Mouse (Mus musculus) lung, embryonic 16.5 days (tissue): ENCODE data around the gene Gm45337. TPM values are rescaled to one million over a fixed set of nuclear protein-coding genes. Genes with fewer than 3 reads are reported as not detected.
"Not testable (repeated sequence)": the region's sequence is repeated elsewhere in the genome, so short reads cannot be mapped to it uniquely, and the experiment has no call there.

Experiments
- ATAC-seq: fragments of 200-750 bp; cut with Nextera tagmentation; 2 replicates; pipeline ENCODE4 v1.8.0; 2017; ENCODE audit warnings: low read depth, mild to moderate bottlenecking, moderate library complexity
- H3K27ac ChIP-seq: fragments of 300-500 bp; sonication (generic); 2 replicates; pipeline ENCODE4 v1.5.1; 2014; ENCODE audit warnings: mild to moderate bottlenecking, control low read depth, low read length
- H3K27me3 ChIP-seq: fragments of 300-500 bp; sonication (generic); 2 replicates; pipeline ENCODE4 v1.6.1; 2014; ENCODE audit warnings: low read depth, low read length, mixed read lengths; ENCODE audit not compliant: control insufficient read depth, insufficient read depth
- H3K36me3 ChIP-seq: fragments of 300-500 bp; sonication (generic); 2 replicates; pipeline ENCODE4 v1.6.1; 2014; ENCODE audit warnings: low read length; ENCODE audit not compliant: control insufficient read depth, insufficient read depth
- H3K4me1 ChIP-seq: fragments of 300-500 bp; sonication (generic); replicated peaks from 2 replicates; pipeline ENCODE4 v1.6.1; 2014; ENCODE audit warnings: low read length, mixed read lengths; ENCODE audit not compliant: control insufficient read depth, insufficient read depth
- H3K4me2 ChIP-seq: fragments of 300-500 bp; sonication (generic); 2 replicates; pipeline ENCODE4 v1.6.1; 2014; ENCODE audit warnings: low read depth, low read length, control low read depth
- H3K4me3 ChIP-seq: fragments of 300-500 bp; sonication (generic); 2 replicates; pipeline ENCODE4 v1.5.1; 2014; ENCODE audit warnings: mild to moderate bottlenecking, low read length, control low read depth
- H3K9ac ChIP-seq: fragments of 300-500 bp; sonication (generic); 2 replicates; pipeline ENCODE4 v1.6.1; 2014; ENCODE audit warnings: low read length, control low read depth
- H3K9me3 ChIP-seq: fragments of 300-500 bp; sonication (generic); 2 replicates; pipeline ENCODE4 v1.6.1; 2016; ENCODE audit warnings: low read length; ENCODE audit not compliant: control insufficient read depth
- WGBS: fragments of 180-500 bp; shearing (Covaris S2); extraction: QIAGEN DNeasy Blood & Tissue Kit; methylation state at CpG from one replicate; pipeline ENCODE4 v1.1.7; 2014; 5-methylcytosine and 5-hydroxymethylcytosine counted together
- polyA plus RNA-seq: library from polyadenylated mRNA; unstranded; fragments of >200 nt; fragmentation: Nextera tagmentation; extraction: Ambion mirVana; gene quantifications from 2 replicates; pipeline ENCODE4 v1.2.1, GENCODE M21; 2015

Gene Gm45337
- not detected in 2 replicates for polyA plus RNA-seq

DNA sequence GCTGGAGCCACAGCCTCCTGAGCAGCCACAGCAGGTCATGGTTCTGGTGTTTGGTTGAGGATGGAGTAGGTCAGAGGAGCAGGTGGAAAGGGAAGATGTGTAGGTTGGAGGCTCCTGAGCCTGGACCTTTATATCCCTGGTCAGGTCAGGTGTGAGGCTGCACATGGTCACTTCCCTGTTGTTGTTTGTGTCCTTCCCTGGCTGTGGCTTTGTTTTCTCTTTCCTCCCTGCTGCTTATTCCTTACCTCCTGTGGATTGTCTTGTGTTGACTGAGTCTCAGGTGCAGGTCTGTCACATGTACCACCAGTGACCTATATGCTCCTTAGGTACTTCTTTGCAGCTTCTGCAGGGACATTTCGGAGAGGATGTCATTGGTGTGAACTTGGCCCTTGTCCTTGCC is at the start of gene Gm45337:
Gene Gm45337 (minus strand): TSS at position 101 of the 400 bp plus-strand sequence.
- no peaks in the 10 kb centered on the region; the same call in 1 of the 2 replicates for H3K9me3 ChIP-seq
- no peaks in the 10 kb centered on the region for H3K36me3 ChIP-seq
- no peaks in the 10 kb centered on the region for H3K4me1 ChIP-seq
- H3K4me3 ChIP-seq = no peak within 1 kb of the TSS
- WGBS = 77% methylated on average over 1 of the region's 1 CpGs
- no peak within 1 kb of the TSS for H3K4me2 ChIP-seq
- H3K27me3 ChIP-seq = no peaks in the 10 kb centered on the region
- H3K9ac ChIP-seq = no peak within 1 kb of the TSS
- H3K27ac ChIP-seq = no peak within 1 kb of the TSS
- no peak for ATAC-seq

DNA sequence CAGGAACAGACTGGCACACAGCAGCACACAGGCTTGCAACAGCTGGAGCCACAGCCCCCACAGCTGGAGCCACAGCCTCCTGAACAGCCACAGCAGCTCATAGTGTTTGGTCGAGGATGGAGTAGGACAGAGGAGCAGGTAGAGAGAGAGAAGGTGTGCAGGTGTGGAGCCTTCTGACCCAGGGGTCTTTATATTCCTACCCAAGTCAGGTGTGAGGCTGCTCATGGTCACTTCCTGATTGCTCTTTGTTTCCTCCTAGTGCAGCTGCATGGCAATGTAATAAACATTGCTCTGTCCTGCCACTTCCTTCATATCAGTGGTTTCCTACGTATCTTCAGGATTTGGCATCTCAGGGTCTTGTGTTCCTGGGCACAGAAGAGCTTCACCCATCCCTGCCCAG is 45.9 kb upstream of the Gm45337 start, which contains the start of gene Gm10153:
Gene Gm10153 (minus strand): TSS at position 101 of the 400 bp plus-strand sequence.
- no peak for ATAC-seq
- no peaks in the 10 kb centered on the region for H3K36me3 ChIP-seq
- H3K27ac ChIP-seq = no peak within 1 kb of the TSS
- H3K4me1 ChIP-seq = no peaks in the 10 kb centered on the region
- H3K9ac ChIP-seq = no peak within 1 kb of the TSS
- WGBS = 38% methylated on average over 2 of the region's 2 CpGs
- no peaks in the 10 kb centered on the region for H3K27me3 ChIP-seq
- H3K4me3 ChIP-seq = no peak within 1 kb of the TSS
- H3K4me2 ChIP-seq = no peak within 1 kb of the TSS
- H3K9me3 ChIP-seq = no peaks in the 10 kb centered on the region

DNA sequence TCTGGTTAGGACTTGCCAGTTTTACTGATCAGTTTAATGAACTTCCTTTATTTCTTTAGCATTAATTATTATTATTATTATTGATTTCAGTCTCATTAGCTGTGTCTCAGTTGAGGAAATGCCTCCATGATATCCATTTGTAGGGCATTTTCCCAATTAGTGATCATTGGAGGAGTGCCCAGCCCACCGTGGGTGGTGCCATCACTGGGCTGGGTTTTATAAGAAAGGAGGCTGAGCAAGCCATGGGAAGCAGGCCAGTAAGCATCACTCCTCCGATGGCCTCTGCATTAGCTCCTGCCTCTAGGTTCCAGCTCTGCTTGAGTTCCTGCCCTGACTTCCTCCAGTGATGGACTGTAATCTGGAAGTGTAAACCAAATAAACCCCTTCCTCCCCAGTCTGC is 43.7 kb upstream of the Gm45337 start:
- H3K27me3 ChIP-seq = no peaks in the 10 kb centered on the region
- WGBS = 73% methylated on average over 2 of the region's 2 CpGs
- no peak overlapping the region for H3K4me3 ChIP-seq
- H3K4me2 ChIP-seq = no peak overlapping the region
- no peaks in the 10 kb centered on the region for H3K36me3 ChIP-seq
- ATAC-seq = no peak
- no peaks in the 10 kb centered on the region for H3K9me3 ChIP-seq
- H3K27ac ChIP-seq = no peak overlapping the region
- H3K9ac ChIP-seq = no peak overlapping the region
- H3K4me1 ChIP-seq = no peaks in the 10 kb centered on the region

DNA sequence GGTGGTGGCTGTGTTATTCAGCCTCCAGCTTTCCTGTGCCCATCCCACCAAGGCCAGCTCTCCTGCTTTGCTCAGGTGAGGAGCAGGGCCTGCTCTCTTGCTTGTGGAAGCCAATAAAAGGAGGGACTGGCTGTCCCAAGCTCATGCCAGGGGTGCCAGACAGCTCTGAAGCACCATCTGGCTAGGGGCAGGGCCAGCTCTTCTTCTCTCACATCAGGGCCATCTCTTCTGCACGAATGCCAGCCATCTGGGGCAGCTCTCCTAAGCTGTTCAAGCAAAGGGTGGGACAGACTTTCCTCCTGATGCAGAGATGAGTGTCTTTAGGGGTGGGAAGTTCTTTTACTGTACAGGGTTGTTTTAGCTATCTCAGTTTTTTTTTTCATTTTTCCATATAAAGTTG is 36.6 kb upstream of the Gm45337 start:
- no peaks in the 10 kb centered on the region for H3K36me3 ChIP-seq
- no peak overlapping the region for H3K27ac ChIP-seq
- H3K9me3 ChIP-seq = no peaks in the 10 kb centered on the region
- H3K27me3 ChIP-seq = no peaks in the 10 kb centered on the region
- no peak overlapping the region for H3K4me2 ChIP-seq
- no peak overlapping the region for H3K9ac ChIP-seq
- H3K4me3 ChIP-seq = no peak overlapping the region
- 19% methylated on average over 1 of the region's 1 CpGs for WGBS
- no peaks in the 10 kb centered on the region for H3K4me1 ChIP-seq
- no peak for ATAC-seq

DNA sequence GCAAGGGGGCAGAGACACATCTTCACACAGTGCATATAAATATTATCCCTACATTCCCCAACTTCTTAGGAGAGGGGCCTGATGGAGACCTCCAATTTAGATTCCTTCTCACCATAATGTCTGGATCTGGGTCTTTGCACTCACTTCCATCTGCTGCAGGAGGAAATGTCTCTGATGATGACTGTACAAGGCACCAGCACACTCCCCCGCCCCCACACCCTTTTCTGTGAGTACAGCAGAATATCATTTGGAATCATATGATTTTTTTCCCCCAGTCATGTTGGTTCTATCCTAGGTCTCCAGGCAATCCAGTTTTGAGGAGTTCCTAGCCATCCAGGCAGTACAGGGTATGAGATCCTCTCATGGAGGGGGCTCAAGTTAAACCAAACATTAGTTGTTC is 34.3 kb upstream of the Gm45337 start:
- 66% methylated on average over 1 of the region's 1 CpGs for WGBS
- Histone ChIP-seq H3K36me3 (no peaks in the 10 kb centered on the region), H3K4me1 (no peaks in the 10 kb centered on the region), H3K27me3 (no peaks in the 10 kb centered on the region), H3K9me3 (no peaks in the 10 kb centered on the region), H3K9ac (no peak overlapping the region), H3K4me3 (no peak overlapping the region), H3K4me2 (no peak overlapping the region), H3K27ac (no peak overlapping the region)
- no peak for ATAC-seq

DNA sequence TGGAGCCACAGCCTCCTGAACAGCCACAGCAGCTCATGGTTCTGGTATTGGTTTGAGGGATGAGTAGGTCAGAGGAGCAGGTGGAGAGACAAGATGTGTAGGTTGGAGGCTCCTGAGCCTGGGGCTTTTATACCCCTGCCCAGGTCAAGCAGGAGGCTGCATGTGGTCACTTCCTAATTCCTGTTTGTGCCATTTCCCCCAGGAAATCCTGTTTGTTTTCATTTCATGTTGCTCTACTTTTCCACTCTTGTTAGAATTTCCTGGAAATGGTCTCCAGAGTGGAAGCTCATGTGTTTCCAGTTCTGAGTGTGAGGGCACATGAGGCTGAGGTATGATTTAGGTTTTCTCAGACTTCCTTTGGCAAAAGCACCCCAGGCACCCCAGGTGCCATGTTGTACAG is 31.5 kb upstream of the Gm45337 start, which contains the start of gene Krtap5-2:
Gene Krtap5-2 (minus strand): TSS at position 101 of the 400 bp plus-strand sequence.
- not testable (repeated sequence) for H3K9me3 ChIP-seq, H3K4me1 ChIP-seq, H3K27me3 ChIP-seq, H3K9ac ChIP-seq, ATAC-seq, H3K36me3 ChIP-seq, H3K4me3 ChIP-seq, H3K4me2 ChIP-seq, H3K27ac ChIP-seq

DNA sequence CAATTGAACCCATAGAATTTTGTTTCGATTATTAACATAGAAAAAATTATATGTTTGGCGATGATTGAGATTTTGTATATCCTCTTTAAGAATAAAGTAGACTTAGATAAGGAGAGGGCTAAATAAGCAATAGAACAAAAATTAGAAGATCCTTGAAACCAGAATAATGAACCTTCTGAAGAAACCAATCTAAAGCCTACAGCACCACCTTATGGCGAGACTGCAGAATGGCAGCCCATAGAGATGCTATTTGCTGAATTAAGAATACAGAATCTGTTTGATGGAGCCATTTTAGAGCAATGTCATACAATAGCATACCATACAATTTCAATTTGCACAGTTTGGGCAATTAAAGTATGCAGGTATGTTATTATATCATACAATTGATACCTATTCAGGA is 25.4 kb upstream of the Gm45337 start:
- Histone ChIP-seq H3K36me3 (no peaks in the 10 kb centered on the region), H3K4me1 (no peaks in the 10 kb centered on the region), H3K9me3 (no peaks in the 10 kb centered on the region), H3K4me3 (no peak overlapping the region), H3K27me3 (no peaks in the 10 kb centered on the region), H3K4me2 (no peak overlapping the region), H3K9ac (no peak overlapping the region), H3K27ac (no peak overlapping the region)
- 44% methylated on average over 3 of the region's 3 CpGs for WGBS
- ATAC-seq = no peak

DNA sequence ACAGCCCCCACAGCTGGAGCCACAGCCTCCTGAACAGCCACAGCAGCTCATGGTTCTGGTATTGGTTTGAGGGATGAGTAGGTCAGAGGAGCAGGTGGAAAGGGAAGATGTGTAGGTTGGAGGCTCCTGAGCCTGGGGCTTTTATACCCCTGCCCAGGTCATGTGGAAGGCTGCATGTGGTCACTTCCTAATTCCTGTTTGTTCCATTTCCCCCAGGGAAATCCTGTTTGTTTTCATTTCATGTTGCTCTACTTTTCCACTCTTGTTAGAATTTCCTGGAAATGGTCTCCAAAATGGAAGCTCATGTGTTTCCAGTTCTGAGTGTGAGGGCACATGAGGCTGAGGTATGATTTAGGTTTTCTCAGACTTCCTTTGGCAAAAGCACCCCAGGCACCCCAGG is 21.2 kb upstream of the Gm45337 start, which contains the start of gene Gm4553:
Gene Gm4553 (minus strand): TSS at position 101 of the 400 bp plus-strand sequence.
- not testable (repeated sequence) for H3K27ac ChIP-seq, H3K9me3 ChIP-seq, H3K4me3 ChIP-seq, ATAC-seq, H3K4me2 ChIP-seq, H3K36me3 ChIP-seq, H3K4me1 ChIP-seq, H3K9ac ChIP-seq, H3K27me3 ChIP-seq

DNA sequence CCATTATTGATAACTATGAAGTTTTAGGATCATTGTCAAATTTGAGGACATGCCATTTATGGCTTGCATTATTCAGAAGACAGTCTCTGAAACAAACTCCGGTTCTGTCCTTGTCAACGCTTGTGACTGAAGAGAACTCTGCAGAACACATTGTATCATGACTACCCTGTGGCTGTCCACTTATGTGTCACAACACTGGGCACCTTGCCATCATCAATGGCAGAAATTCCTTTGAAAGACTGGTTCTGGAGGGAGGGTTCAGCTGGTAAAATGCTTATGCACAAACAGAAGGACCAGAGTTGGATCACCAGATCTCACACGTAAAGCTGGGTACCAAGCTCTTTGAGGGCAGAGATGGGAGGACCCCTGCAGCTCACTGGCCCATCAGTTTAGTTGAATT is 15.0 kb upstream of the Gm45337 start:
- no peak overlapping the region for H3K4me3 ChIP-seq
- no peak overlapping the region for H3K9ac ChIP-seq
- ATAC-seq = no peak
- no peak overlapping the region for H3K27ac ChIP-seq
- no peak overlapping the region for H3K4me2 ChIP-seq
- no peaks in the 10 kb centered on the region for H3K27me3 ChIP-seq
- no peaks in the 10 kb centered on the region for H3K4me1 ChIP-seq
- WGBS = 95% methylated on average over 3 of the region's 3 CpGs
- H3K9me3 ChIP-seq = no peaks in the 10 kb centered on the region
- H3K36me3 ChIP-seq = no peaks in the 10 kb centered on the region

DNA sequence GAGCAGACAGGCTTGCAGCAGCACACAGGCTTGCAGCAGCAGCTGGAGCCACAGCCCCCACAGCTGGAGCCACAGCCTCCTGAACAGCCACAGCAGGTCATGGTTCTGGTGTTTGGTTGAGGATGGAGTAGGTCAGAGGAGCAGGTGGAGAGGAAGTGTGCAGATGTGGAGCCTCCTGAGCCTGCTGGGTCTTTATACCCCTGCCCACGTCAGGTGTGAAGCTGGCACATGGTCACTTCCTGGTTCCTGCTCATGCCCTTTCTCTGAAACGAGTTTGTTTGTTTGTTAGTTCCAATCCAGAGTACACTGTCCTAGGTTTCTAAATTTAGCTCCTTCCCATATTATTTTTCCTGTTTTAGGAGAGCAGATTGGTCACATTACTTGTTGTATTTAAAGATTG is 12.6 kb upstream of the Gm45337 start, which contains the start of gene Gm29735:
Gene Gm29735 (minus strand): TSS at position 101 of the 400 bp plus-strand sequence.
- not testable (repeated sequence) for H3K4me1 ChIP-seq, H3K9me3 ChIP-seq, ATAC-seq, H3K4me2 ChIP-seq, H3K9ac ChIP-seq, H3K4me3 ChIP-seq, H3K36me3 ChIP-seq, H3K27ac ChIP-seq, H3K27me3 ChIP-seq
- WGBS = 25% methylated on average over 2 of the region's 2 CpGs
